Mouse (Mus musculus): ENCODE data around the gene Chst15. TPM values are rescaled to one million over a fixed set of nuclear protein-coding genes. Genes with fewer than 3 reads are reported as not detected.

Gene Chst15
- polyA plus RNA-seq, 1 experiment from 2014 or later, result 7.6 TPM

- Histone ChIP-seq H3K4me3 (no peak overlapping the region), H3K36me3 (no peaks in the 10 kb centered on the region), H3K4me1 (peaks cover 14% of the 10 kb centered on the region; the same call in 1 of the 2 replicates), H3K9me3 (no peaks in the 10 kb centered on the region), H3K27ac (no peak overlapping the region), H3K27me3 (ENCODE audit: insufficient read depth, poor library complexity, severe bottlenecking) (peaks cover 14% of the 10 kb centered on the region; the same call in 1 of the 2 replicates)
- WGBS, result 52% methylated on average over 6 of the region's 6 CpGs
- no peak for DNase-seq (ENCODE audit: low spot score)
Measured at GRCm38 (mm10) chr7:132226379-132227074, 90.5 kb downstream of the Chst15 start.

GRCm38 (mm10) chr7:132223452-132224141 is 93.4 kb downstream of the Chst15 start:
- Histone ChIP-seq H3K36me3 (no peaks in the 10 kb centered on the region), H3K4me3 (no peak overlapping the region), H3K27me3 (ENCODE audit: insufficient read depth, poor library complexity, severe bottlenecking) (peaks cover 14% of the 10 kb centered on the region; the same call in 1 of the 2 replicates), H3K4me1 (0 out of 2 replicates have a peak, but pooled peaks cover 4% of the 10 kb centered on the region), H3K9me3 (no peaks in the 10 kb centered on the region), H3K27ac (no peak overlapping the region)
- no peak for DNase-seq (ENCODE audit: low spot score)
- WGBS, result 68% methylated on average over 10 of the region's 10 CpGs

- Histone ChIP-seq H3K27ac (no peak overlapping the region), H3K36me3 (no peaks in the 10 kb centered on the region), H3K4me1 (no peaks in the 10 kb centered on the region), H3K27me3 (ENCODE audit: insufficient read depth, poor library complexity, severe bottlenecking) (peaks cover 38% of the 10 kb centered on the region), H3K4me3 (no peak overlapping the region), H3K9me3 (no peaks in the 10 kb centered on the region)
- no peak for DNase-seq (ENCODE audit: low spot score)
- 73% methylated on average over 10 of the region's 10 CpGs for WGBS
Measured at GRCm38 (mm10) chr7:132214031-132214430, 103.0 kb downstream of the Chst15 start.

- 12% methylated on average over 8 of the region's 8 CpGs for WGBS
- H3K9me3 ChIP-seq, result no peaks in the 10 kb centered on the region
- no peaks in the 10 kb centered on the region for H3K4me1 ChIP-seq
Measured at GRCm38 (mm10) chr7:132213460-132213859, 103.6 kb downstream of the Chst15 start.

GRCm38 (mm10) chr7:132211920-132212701 is 104.9 kb downstream of the Chst15 start:
- H3K27me3 ChIP-seq (ENCODE audit: insufficient read depth, poor library complexity, severe bottlenecking), result peaks cover 41% of the 10 kb centered on the region
- no peak overlapping the region for H3K4me3 ChIP-seq
- no peak for DNase-seq (ENCODE audit: low spot score)
- no peaks in the 10 kb centered on the region for H3K4me1 ChIP-seq
- no peaks in the 10 kb centered on the region for H3K9me3 ChIP-seq
- WGBS, result 78% methylated on average over 6 of the region's 6 CpGs
- H3K27ac ChIP-seq, result no peak overlapping the region
- no peaks in the 10 kb centered on the region for H3K36me3 ChIP-seq

More at GRCm38 (mm10) chr7:132213460-132213859, 103.6 kb downstream of the Chst15 start:
- no peak overlapping the region for H3K4me3 ChIP-seq
- H3K27ac ChIP-seq, result no peak overlapping the region
- peaks cover 41% of the 10 kb centered on the region for H3K27me3 ChIP-seq (ENCODE audit: insufficient read depth, poor library complexity, severe bottlenecking)
- DNase-seq (ENCODE audit: low spot score), result no peak
- no peaks in the 10 kb centered on the region for H3K36me3 ChIP-seq

GRCm38 (mm10) chr7:132210616-132211015 is 106.4 kb downstream of the Chst15 start:
- H3K27ac ChIP-seq, result no peak overlapping the region
- no peaks in the 10 kb centered on the region for H3K36me3 ChIP-seq
- DNase-seq (ENCODE audit: low spot score), result no peak
- no peaks in the 10 kb centered on the region for H3K9me3 ChIP-seq
- peaks cover 38% of the 10 kb centered on the region for H3K27me3 ChIP-seq (ENCODE audit: insufficient read depth, poor library complexity, severe bottlenecking)
- H3K4me1 ChIP-seq, result no peaks in the 10 kb centered on the region
- no peak overlapping the region for H3K4me3 ChIP-seq
- 78% methylated on average over 5 of the region's 5 CpGs for WGBS

GRCm38 (mm10) chr7:132208946-132209651 is 107.9 kb downstream of the Chst15 start:
- no peaks in the 10 kb centered on the region for H3K4me1 ChIP-seq
- no peak overlapping the region for H3K27ac ChIP-seq
- H3K27me3 ChIP-seq (ENCODE audit: insufficient read depth, poor library complexity, severe bottlenecking), result peaks cover 38% of the 10 kb centered on the region
- H3K4me3 ChIP-seq, result no peak overlapping the region
- H3K36me3 ChIP-seq, result no peaks in the 10 kb centered on the region
- H3K9me3 ChIP-seq, result no peaks in the 10 kb centered on the region
- 81% methylated on average over 9 of the region's 9 CpGs for WGBS
- DNase-seq (ENCODE audit: low spot score), result no peak

GRCm38 (mm10) chr7:132204073-132204612 is 112.9 kb downstream of the Chst15 start:
- H3K4me1 ChIP-seq, result no peaks in the 10 kb centered on the region
- H3K27ac ChIP-seq, result no peak overlapping the region
- peaks cover 14% of the 10 kb centered on the region; the same call in 1 of the 2 replicates for H3K27me3 ChIP-seq (ENCODE audit: insufficient read depth, poor library complexity, severe bottlenecking)
- H3K4me3 ChIP-seq, result no peak overlapping the region
- no peaks in the 10 kb centered on the region for H3K36me3 ChIP-seq
- 39% methylated on average over 1 of the region's 1 CpGs for WGBS
- H3K9me3 ChIP-seq, result no peaks in the 10 kb centered on the region
- no peak for DNase-seq (ENCODE audit: low spot score)

- Histone ChIP-seq H3K36me3 (no peaks in the 10 kb centered on the region), H3K4me3 (no peak overlapping the region), H3K27me3 (ENCODE audit: insufficient read depth, poor library complexity, severe bottlenecking) (peaks cover 10% of the 10 kb centered on the region; the same call in 1 of the 2 replicates), H3K4me1 (peaks cover 2% of the 10 kb centered on the region; the same call in 1 of the 2 replicates), H3K9me3 (no peaks in the 10 kb centered on the region), H3K27ac (no peak overlapping the region)
- 55% methylated on average over 6 of the region's 6 CpGs for WGBS
- no peak for DNase-seq (ENCODE audit: low spot score)
Measured at GRCm38 (mm10) chr7:132199686-132200085, 117.3 kb downstream of the Chst15 start.

- WGBS, result 88% methylated on average over 1 of the region's 1 CpGs
- H3K4me1 ChIP-seq, result peaks cover 2% of the 10 kb centered on the region; the same call in 1 of the 2 replicates
- H3K36me3 ChIP-seq, result no peaks in the 10 kb centered on the region
- no peaks in the 10 kb centered on the region for H3K9me3 ChIP-seq
- H3K4me3 ChIP-seq, result no peak overlapping the region
- DNase-seq (ENCODE audit: low spot score), result no peak
- peaks cover 10% of the 10 kb centered on the region; the same call in 1 of the 2 replicates for H3K27me3 ChIP-seq (ENCODE audit: insufficient read depth, poor library complexity, severe bottlenecking)
- no peak overlapping the region for H3K27ac ChIP-seq
Measured at GRCm38 (mm10) chr7:132198806-132199205, 118.2 kb downstream of the Chst15 start.

GRCm38 (mm10) chr7:132197817-132198475 is 119.1 kb downstream of the Chst15 start:
- Histone ChIP-seq H3K4me3 (no peak overlapping the region), H3K27me3 (ENCODE audit: insufficient read depth, poor library complexity, severe bottlenecking) (peaks cover 10% of the 10 kb centered on the region; the same call in 1 of the 2 replicates), H3K27ac (no peak overlapping the region), H3K4me1 (peaks cover 2% of the 10 kb centered on the region; the same call in 1 of the 2 replicates), H3K9me3 (no peaks in the 10 kb centered on the region), H3K36me3 (no peaks in the 10 kb centered on the region)
- whole genome bisulfite sequencing, result 36% methylated on average over 7 of the region's 7 CpGs
- DNase-seq (ENCODE audit: low spot score), result no peak

Measured in heart, embryonic 10.5 days (tissue).